Mouse (Mus musculus) heart, embryonic 15.5 days (tissue): ENCODE data around the gene Itgam. TPM values are rescaled to one million over a fixed set of nuclear protein-coding genes. Genes with fewer than 3 reads are reported as not detected.
"Not testable (repeated sequence)": the region's sequence is repeated elsewhere in the genome, so short reads cannot be mapped to it uniquely, and the experiment has no call there.

Source experiments
- ATAC-seq: fragments of 200-750 bp; cut with Nextera tagmentation; replicated peaks from 2 replicates; pipeline ENCODE4 v1.8.0; 2017; ENCODE audit warnings: low read depth, moderate TSS enrichment; ENCODE audit not compliant: insufficient number of reproducible peaks, insufficient read depth, low FRiP score
- H3K27ac ChIP-seq: fragments of 300-500 bp; sonication (generic); 2 replicates; pipeline ENCODE4 v1.5.1; 2015; ENCODE audit warnings: mild to moderate bottlenecking, inconsistent platforms
- H3K27me3 ChIP-seq: fragments of 300-500 bp; sonication (generic); 2 replicates; pipeline ENCODE4 v1.6.1; 2015; ENCODE audit warnings: inconsistent platforms
- H3K36me3 ChIP-seq: fragments of 300-500 bp; sonication (generic); 2 replicates; pipeline ENCODE4 v1.6.1; 2015; ENCODE audit warnings: mild to moderate bottlenecking, inconsistent platforms
- H3K4me1 ChIP-seq: fragments of 300-500 bp; sonication (generic); replicated peaks from 2 replicates; pipeline ENCODE4 v1.6.1; 2015; ENCODE audit warnings: inconsistent platforms
- H3K4me2 ChIP-seq: fragments of 300-500 bp; sonication (generic); 2 replicates; pipeline ENCODE4 v1.6.1; 2015; ENCODE audit warnings: inconsistent platforms, mild to moderate bottlenecking, moderate library complexity
- H3K4me3 ChIP-seq: fragments of 300-500 bp; sonication (generic); 2 replicates; pipeline ENCODE4 v1.5.1; 2015; ENCODE audit warnings: mild to moderate bottlenecking, inconsistent platforms
- H3K9ac ChIP-seq: fragments of 300-500 bp; sonication (generic); 2 replicates; pipeline ENCODE4 v1.6.1; 2015; ENCODE audit warnings: mild to moderate bottlenecking, inconsistent platforms
- H3K9me3 ChIP-seq: fragments of 300-500 bp; sonication (generic); replicated peaks from 2 replicates; pipeline ENCODE4 v1.6.1; 2016; ENCODE audit warnings: inconsistent platforms
- WGBS: fragments of 180-500 bp; shearing (Covaris S2); methylation state at CpG from one replicate; pipeline ENCODE4 v1.1.7; 2015; ENCODE audit warnings: mixed read lengths; 5-methylcytosine and 5-hydroxymethylcytosine counted together
- polyA plus RNA-seq: library from polyadenylated mRNA; unstranded; fragments of >200 nt; fragmentation: Nextera tagmentation; extraction: Ambion mirVana; gene quantifications from 2 replicates; pipeline ENCODE4 v1.2.1, GENCODE M21; 2015

Itgam gene
- 0.69 and 1.6 TPM in 2 replicates for polyA plus RNA-seq

- Histone ChIP-seq H3K4me2 (no peak within 1 kb of the TSS), H3K27me3 (no peaks in the 10 kb centered on the region), H3K27ac (no peak within 1 kb of the TSS), H3K4me1 (no peaks in the 10 kb centered on the region), H3K36me3 (no peaks in the 10 kb centered on the region), H3K9ac (no peak within 1 kb of the TSS), H3K4me3 (no peak within 1 kb of the TSS), H3K9me3 (no peaks in the 10 kb centered on the region)
- 84% methylated on average over 7 of the region's 7 CpGs for WGBS
- ATAC-seq = no peak
These were observed at the start of gene Itgam, which contains the start of gene Gm49368 for GRCm38 (mm10) chr7:128062456-128062855. Itgam (plus strand) TSS chr7:128062640. Gm49368 (plus strand) TSS chr7:128062683.

DNA sequence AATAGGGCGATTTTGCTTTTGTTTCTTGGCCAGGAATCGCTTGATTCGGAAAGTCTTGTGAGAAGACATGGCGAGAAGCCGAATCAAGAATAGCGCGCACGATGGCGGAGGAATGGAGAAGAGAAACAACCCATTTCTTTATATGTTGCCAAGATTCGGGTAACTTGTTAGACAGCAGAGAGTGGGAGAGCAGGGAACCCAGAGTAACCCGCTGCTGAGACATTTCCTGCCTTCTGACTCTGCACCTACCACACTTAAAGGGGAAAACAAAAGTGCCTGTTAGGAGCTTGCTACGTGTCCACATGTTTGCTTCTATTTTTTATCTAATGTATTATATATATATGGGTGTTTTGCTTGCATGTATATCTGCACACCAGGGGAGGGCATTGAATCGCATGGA lies 49.3 kb upstream of the Itgam start:
- H3K27ac ChIP-seq = no peak overlapping the region
- no peak overlapping the region for H3K4me2 ChIP-seq
- no peaks in the 10 kb centered on the region for H3K9me3 ChIP-seq
- peaks cover 12% of the 10 kb centered on the region; the same call in 1 of the 2 replicates for H3K27me3 ChIP-seq
- no peaks in the 10 kb centered on the region for H3K36me3 ChIP-seq
- ATAC-seq = no peak
- 90% methylated on average over 13 of the region's 13 CpGs for WGBS
- peaks cover 8% of the 10 kb centered on the region for H3K4me1 ChIP-seq
- no peak overlapping the region for H3K4me3 ChIP-seq
- H3K9ac ChIP-seq = no peak overlapping the region

GRCm38 (mm10) chr7:128016134-128016533 lies 46.3 kb upstream of the Itgam start:
- H3K4me1 ChIP-seq, H3K36me3 ChIP-seq, H3K27ac ChIP-seq, ATAC-seq, H3K4me2 ChIP-seq, H3K9me3 ChIP-seq, H3K27me3 ChIP-seq, H3K9ac ChIP-seq, H3K4me3 ChIP-seq: not testable (repeated sequence)
- WGBS = 68% methylated on average over 5 of the region's 5 CpGs

DNA sequence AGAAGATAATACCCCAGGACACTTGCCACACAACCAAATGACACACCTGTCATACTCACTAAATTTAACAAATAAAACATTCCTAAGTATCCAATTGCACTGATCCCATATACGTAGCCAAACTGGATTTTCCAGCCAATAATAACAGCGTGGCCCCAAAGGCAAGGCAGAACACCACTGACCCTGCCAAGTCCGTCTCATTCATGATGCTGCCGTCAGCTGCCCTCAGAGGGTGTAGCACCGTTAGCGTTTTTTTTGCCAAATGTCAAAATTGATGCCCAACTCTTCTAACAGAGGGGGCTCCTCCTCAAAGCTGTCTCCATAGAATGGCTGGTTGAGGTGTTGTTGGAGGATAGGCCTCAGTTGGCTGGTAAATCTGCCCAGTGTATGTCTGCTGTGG lies 45.8 kb upstream of the Itgam start:
- H3K36me3 ChIP-seq = no peaks in the 10 kb centered on the region
- no peak overlapping the region for H3K9ac ChIP-seq
- H3K9me3 ChIP-seq = no peaks in the 10 kb centered on the region
- H3K4me2 ChIP-seq = no peak overlapping the region
- H3K4me3 ChIP-seq = no peak overlapping the region
- no peaks in the 10 kb centered on the region for H3K4me1 ChIP-seq
- H3K27me3 ChIP-seq = no peaks in the 10 kb centered on the region
- no peak for ATAC-seq
- 76% methylated on average over 6 of the region's 6 CpGs for WGBS
- H3K27ac ChIP-seq = no peak overlapping the region

GRCm38 (mm10) chr7:128018275-128018674 lies 44.2 kb upstream of the Itgam start:
- Histone ChIP-seq H3K4me2 (no peak overlapping the region), H3K36me3 (no peaks in the 10 kb centered on the region), H3K4me1 (no peaks in the 10 kb centered on the region), H3K4me3 (no peak overlapping the region), H3K27ac (no peak overlapping the region), H3K9me3 (no peaks in the 10 kb centered on the region), H3K27me3 (no peaks in the 10 kb centered on the region), H3K9ac (no peak overlapping the region)
- ATAC-seq = no peak
- WGBS = 87% methylated on average over 3 of the region's 3 CpGs

GRCm38 (mm10) chr7:128019187-128019586 lies 43.3 kb upstream of the Itgam start:
- ATAC-seq = no peak

DNA sequence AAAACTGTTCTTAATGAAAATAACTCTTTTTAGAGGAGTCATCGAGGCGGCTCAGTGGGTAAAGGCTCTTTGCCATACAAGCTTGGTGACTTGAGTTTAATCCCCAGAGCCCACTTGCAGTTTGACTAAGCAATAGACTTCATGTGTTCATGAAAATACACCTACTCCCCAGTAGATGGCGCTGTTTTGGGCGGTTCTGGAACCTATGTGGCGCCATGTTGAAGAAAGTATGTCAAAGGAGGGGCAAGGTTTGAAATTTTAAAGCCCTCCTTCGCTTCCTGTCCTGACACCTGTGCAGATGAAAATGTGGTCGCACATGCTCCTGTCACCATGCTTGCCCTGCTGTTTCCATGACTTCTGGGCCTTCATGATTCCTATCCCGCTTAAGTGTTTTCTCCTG lies 39.5 kb upstream of the Itgam start:
- ATAC-seq = no peak
- Histone ChIP-seq H3K9ac (no peak overlapping the region), H3K36me3 (no peaks in the 10 kb centered on the region), H3K4me1 (no peaks in the 10 kb centered on the region), H3K4me2 (no peak overlapping the region), H3K9me3 (no peaks in the 10 kb centered on the region), H3K4me3 (no peak overlapping the region), H3K27ac (no peak overlapping the region), H3K27me3 (no peaks in the 10 kb centered on the region)
- 63% methylated on average over 8 of the region's 8 CpGs for WGBS

More at GRCm38 (mm10) chr7:128019187-128019586, 43.3 kb upstream of the Itgam start:
- Histone ChIP-seq H3K4me1 (no peaks in the 10 kb centered on the region), H3K9ac (no peak overlapping the region), H3K36me3 (no peaks in the 10 kb centered on the region), H3K27ac (no peak overlapping the region), H3K27me3 (no peaks in the 10 kb centered on the region), H3K4me3 (no peak overlapping the region), H3K4me2 (no peak overlapping the region), H3K9me3 (no peaks in the 10 kb centered on the region)
- 78% methylated on average over 2 of the region's 2 CpGs for WGBS

DNA sequence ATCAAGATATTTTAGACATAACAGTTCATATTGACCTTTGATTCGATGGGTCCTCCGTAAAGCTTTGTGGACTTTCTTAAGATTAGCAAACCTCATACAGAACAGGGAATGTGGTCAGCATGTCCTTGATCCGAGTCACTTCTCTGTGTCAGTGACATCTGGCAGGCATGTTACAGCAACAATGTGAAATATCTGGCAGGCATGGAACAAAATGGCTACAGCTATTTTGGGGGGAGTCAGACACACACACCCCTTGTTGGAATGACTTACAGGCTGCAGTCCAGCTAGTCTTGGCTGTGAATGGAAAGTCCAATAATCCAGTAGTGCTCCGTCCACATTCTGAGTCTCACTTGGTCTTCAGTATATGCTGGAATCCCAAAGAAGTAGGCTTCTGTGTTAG lies 38.9 kb upstream of the Itgam start:
- ATAC-seq = no peak
- no peaks in the 10 kb centered on the region for H3K9me3 ChIP-seq
- H3K4me2 ChIP-seq = no peak overlapping the region
- H3K27ac ChIP-seq = no peak overlapping the region
- no peaks in the 10 kb centered on the region for H3K4me1 ChIP-seq
- no peaks in the 10 kb centered on the region for H3K27me3 ChIP-seq
- H3K36me3 ChIP-seq = no peaks in the 10 kb centered on the region
- 65% methylated on average over 4 of the region's 4 CpGs for WGBS
- H3K9ac ChIP-seq = no peak overlapping the region
- H3K4me3 ChIP-seq = no peak overlapping the region

- Histone ChIP-seq H3K36me3 (no peaks in the 10 kb centered on the region), H3K27ac (no peak overlapping the region), H3K27me3 (no peaks in the 10 kb centered on the region), H3K9ac (no peak overlapping the region), H3K4me2 (no peak overlapping the region), H3K4me3 (no peak overlapping the region), H3K9me3 (no peaks in the 10 kb centered on the region), H3K4me1 (no peaks in the 10 kb centered on the region)
- ATAC-seq = no peak
- 86% methylated on average over 9 of the region's 9 CpGs for WGBS
These were observed 38.1 kb upstream of the Itgam start for GRCm38 (mm10) chr7:128024364-128024763.

GRCm38 (mm10) chr7:128024932-128025331 lies 37.5 kb upstream of the Itgam start:
- no peaks in the 10 kb centered on the region for H3K27me3 ChIP-seq
- WGBS = 68% methylated on average over 4 of the region's 4 CpGs
- no peaks in the 10 kb centered on the region for H3K9me3 ChIP-seq
- no peak overlapping the region for H3K4me3 ChIP-seq
- H3K9ac ChIP-seq = no peak overlapping the region
- no peak for ATAC-seq
- H3K36me3 ChIP-seq = no peaks in the 10 kb centered on the region
- H3K4me1 ChIP-seq = no peaks in the 10 kb centered on the region
- H3K4me2 ChIP-seq = no peak overlapping the region
- no peak overlapping the region for H3K27ac ChIP-seq

- H3K4me3 ChIP-seq = no peak overlapping the region
- no peak overlapping the region for H3K4me2 ChIP-seq
- H3K9ac ChIP-seq = no peak overlapping the region
- 66% methylated on average over 4 of the region's 4 CpGs for WGBS
- no peak for ATAC-seq
- no peaks in the 10 kb centered on the region for H3K27me3 ChIP-seq
- H3K36me3 ChIP-seq = no peaks in the 10 kb centered on the region
- no peaks in the 10 kb centered on the region for H3K9me3 ChIP-seq
- H3K27ac ChIP-seq = no peak overlapping the region
- no peaks in the 10 kb centered on the region for H3K4me1 ChIP-seq
These were observed 37.1 kb upstream of the Itgam start for GRCm38 (mm10) chr7:128025381-128025780.

DNA sequence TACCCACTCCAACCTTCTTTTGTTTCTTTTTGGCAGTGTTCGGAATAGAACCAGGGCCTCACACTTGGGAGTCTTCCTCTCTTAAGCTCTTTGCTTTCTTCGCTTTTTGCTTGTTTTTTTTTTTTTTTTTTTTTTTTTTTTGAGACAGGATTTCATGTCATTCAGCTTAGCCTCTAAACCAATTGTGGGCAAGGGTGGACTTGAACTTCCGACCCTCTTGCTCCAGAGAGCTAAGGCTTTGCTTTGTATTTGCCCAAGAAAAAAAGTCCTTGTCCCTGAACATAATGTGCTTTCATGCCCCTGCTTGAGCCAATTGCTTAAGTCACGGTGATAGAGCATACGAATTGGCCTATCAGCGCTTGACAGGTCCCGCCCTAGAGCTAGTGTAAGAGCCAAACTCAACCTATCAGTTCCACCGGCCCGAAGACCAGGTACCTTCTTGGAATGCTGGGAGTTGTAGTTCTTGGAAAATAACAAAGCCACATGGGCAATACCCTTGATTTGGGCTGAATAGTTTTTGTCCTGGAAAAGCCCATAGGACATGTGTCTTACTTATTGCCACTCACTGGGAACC lies 30.9 kb upstream of the Itgam start:
- no peaks in the 10 kb centered on the region for H3K9me3 ChIP-seq
- H3K27me3 ChIP-seq = no peaks in the 10 kb centered on the region
- H3K4me3 ChIP-seq = no peak overlapping the region
- H3K27ac ChIP-seq = no peak overlapping the region
- no peak for ATAC-seq
- H3K4me1 ChIP-seq = no peaks in the 10 kb centered on the region
- H3K9ac ChIP-seq = no peak overlapping the region
- H3K4me2 ChIP-seq = no peak overlapping the region
- H3K36me3 ChIP-seq = no peaks in the 10 kb centered on the region
- 46% methylated on average over 9 of the region's 9 CpGs for WGBS
